Mouse (Mus musculus): Measurements from ENCODE around the gene Srsf9.
"Not testable (repeated sequence)": the region's sequence is repeated elsewhere in the genome, so short reads cannot be mapped to it uniquely, and the experiment has no call there.

- TF ChIP-seq CTCF, EP300 (IDR thresholded peaks at IDR 0.05; ENCODE audit: low read depth): not testable (repeated sequence)
These were observed 51.9 kb downstream of the Srsf9 start for GRCm38 (mm10) chr5:115378882-115379281.
